Mouse (Mus musculus): ENCODE data around the gene Thop1. TPM values are rescaled to one million over a fixed set of nuclear protein-coding genes. Genes with fewer than 3 reads are reported as not detected.

Thop1 gene
- polyA plus RNA-seq, 1 experiment from 2014 or later, result 58.3 TPM

DNA sequence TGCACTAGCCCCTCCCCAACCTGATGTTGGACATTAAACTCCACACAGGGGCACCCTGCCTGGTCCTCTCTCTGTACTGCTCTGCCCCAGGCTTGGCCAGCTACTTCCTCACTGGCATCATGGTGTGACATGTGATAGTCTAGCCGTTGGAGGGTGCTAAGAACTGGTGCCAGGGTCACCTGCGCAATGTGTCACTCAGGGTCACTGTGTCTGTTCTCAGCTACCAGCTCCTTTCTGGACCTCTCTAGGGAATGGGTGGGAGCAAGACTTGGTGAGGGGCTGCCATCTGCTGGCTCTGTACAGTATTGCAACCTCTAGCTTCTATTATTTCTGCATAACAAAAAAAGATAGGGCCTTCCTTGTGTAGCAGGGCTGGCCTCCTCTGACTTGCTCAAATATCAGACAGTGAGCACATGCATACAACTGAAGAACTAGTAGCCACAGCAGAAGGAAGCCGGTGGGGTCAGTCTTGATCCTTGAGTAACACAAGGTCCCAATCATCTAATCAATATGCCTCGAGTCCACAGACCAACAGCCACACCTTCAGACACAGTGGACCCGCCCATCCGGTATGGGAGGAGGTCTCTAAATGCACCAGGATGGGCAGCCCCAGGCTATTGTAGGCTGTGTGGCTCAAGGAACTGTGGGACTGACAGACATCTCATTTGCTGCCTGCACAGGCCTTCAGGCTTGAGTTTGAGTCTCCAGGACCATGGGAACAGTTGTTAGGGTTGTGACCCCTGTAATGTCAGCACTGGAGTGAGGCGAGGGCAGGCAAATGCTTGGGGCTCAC lies 12.5 kb downstream of the Thop1 start:
- Histone ChIP-seq H3K4me2 (replicated peaks) (no peak overlapping the region), H3K4me3 (no peak overlapping the region), H3K27ac (replicated peaks) (no peak overlapping the region), H3K36me3 (peaks cover 57% of the 10 kb centered on the region), H3K4me1 (no peaks in the 10 kb centered on the region), H3K27me3 (no peaks in the 10 kb centered on the region), H3K9me3 (no peaks in the 10 kb centered on the region), H3K9ac (replicated peaks) (no peak overlapping the region)
- peak; percentile 59 for ATAC-seq (ENCODE audit: low FRiP score, low read depth)
- WGBS, result 80% methylated on average over 7 of the region's 7 CpGs

DNA sequence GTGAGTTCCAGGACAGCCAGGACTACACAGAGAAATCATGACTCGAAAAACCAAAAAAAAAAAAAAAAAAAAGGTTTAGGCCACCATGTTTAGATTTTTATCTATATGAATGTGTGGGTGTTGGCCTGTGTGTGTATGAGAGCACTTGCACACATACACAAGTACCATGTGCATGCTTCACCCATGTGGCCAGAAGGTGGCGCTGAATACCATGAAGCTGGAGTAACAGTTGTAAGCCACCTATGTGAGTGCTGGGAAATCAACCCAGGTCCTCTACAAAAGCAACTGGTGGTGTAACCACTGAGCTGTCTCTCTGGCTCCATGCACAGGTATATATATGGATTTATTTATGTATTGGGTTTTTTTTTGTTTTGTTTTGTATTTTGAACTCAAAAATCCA lies 17.2 kb downstream of the Thop1 start:
- no peak overlapping the region for H3K4me2 ChIP-seq (replicated peaks)
- peaks cover 11% of the 10 kb centered on the region for H3K4me1 ChIP-seq
- no peak overlapping the region for H3K27ac ChIP-seq (replicated peaks)
- no peak for ATAC-seq (ENCODE audit: low FRiP score, low read depth)
- no peaks in the 10 kb centered on the region for H3K27me3 ChIP-seq
- WGBS, result 54% methylated on average over 2 of the region's 2 CpGs
- no peak overlapping the region for H3K4me3 ChIP-seq
- peaks cover 11% of the 10 kb centered on the region for H3K36me3 ChIP-seq
- no peak overlapping the region for H3K9ac ChIP-seq (replicated peaks)
- H3K9me3 ChIP-seq, result no peaks in the 10 kb centered on the region

DNA sequence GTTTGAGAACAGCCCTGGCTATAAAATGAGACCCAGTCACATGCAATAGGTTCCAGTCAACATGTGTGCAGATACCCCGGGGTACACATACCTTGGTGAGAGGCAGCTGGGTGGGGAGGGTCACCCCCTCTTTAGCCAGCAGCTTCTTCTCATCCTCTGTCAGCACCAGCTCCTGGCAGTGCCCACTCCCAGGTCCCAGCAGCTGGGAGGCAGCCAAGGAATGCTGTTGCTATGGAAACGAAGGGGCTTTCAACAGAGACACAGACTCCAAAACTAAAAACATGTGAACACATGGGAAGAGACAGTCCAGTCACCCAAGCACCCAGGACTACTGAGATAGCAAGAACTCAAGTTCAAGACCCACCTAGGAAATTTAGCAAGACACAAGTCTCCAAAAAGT lies 19.4 kb downstream of the Thop1 start:
- 58% methylated on average over 2 of the region's 2 CpGs for WGBS
- ATAC-seq (ENCODE audit: low FRiP score, low read depth), result no peak
- no peaks in the 10 kb centered on the region for H3K9me3 ChIP-seq
- H3K27ac ChIP-seq (replicated peaks), result no peak overlapping the region
- H3K27me3 ChIP-seq, result no peaks in the 10 kb centered on the region
- H3K9ac ChIP-seq (replicated peaks), result no peak overlapping the region
- H3K4me2 ChIP-seq (replicated peaks), result no peak overlapping the region
- no peaks in the 10 kb centered on the region for H3K36me3 ChIP-seq
- no peak overlapping the region for H3K4me3 ChIP-seq
- peaks cover 11% of the 10 kb centered on the region for H3K4me1 ChIP-seq

DNA sequence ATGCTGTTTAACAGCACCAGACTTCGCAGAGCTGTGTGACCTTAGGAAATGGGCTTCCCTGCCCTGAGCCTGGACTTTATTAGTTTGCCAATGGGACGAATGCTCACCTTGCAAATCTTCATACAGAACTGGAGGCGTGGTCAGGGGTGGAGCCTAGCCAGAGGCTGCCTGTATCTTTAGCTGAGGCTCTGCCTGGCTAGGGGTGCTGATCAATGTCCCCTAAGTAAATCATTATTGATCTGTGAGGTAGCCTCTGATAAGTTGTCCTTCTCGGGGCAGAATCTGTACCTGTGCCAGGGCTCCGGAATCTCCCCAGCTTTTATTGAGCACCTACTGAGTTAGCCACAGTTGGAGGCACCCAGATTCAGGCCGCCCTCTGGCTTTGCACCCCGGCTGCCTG lies 20.8 kb downstream of the Thop1 start:
- H3K36me3 ChIP-seq, result no peaks in the 10 kb centered on the region
- H3K9me3 ChIP-seq, result no peaks in the 10 kb centered on the region
- H3K4me1 ChIP-seq, result peaks cover 11% of the 10 kb centered on the region
- 79% methylated on average over 7 of the region's 7 CpGs for WGBS
- H3K27me3 ChIP-seq, result no peaks in the 10 kb centered on the region
- no peak for ATAC-seq (ENCODE audit: low FRiP score, low read depth)
- H3K4me3 ChIP-seq, result no peak overlapping the region
- H3K9ac ChIP-seq (replicated peaks), result no peak overlapping the region
- no peak overlapping the region for H3K27ac ChIP-seq (replicated peaks)
- no peak overlapping the region for H3K4me2 ChIP-seq (replicated peaks)

DNA sequence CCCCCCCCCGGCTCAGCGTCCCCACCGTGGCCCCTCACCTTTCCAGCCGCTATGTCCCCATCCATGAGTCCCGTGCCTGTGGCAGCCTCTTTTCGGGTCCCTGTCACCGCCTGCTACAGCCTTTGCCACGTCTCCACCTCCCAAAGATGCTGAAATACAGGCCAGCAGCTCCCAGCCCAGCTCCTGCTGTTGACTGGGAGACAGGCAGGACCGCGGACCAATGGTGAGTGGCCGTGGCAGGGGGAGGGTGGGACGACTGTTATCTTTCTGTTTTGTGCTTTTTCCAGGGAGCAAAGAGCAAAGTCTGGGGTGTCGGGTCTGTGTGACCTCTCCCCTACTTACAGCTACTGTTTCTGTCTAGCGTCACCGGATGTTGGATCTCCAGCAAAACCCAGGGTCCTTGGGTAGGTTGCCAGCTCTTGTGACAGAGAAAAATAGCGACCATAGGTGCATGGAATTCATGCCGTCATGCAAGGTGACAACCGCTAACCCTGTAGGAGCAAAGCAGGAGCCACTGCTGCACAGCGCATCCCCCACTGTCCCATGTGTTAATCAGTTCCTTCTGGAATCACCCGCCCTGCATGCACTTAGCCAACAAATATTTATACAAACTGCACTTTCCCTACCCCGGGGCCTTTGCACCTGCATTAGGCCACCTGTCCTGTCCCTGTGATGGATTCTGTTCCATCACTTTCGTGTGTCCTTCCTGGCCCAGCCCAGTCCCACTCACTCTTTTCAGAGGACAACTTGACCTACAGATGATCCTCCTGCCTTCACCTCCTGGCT lies 22.8 kb downstream of the Thop1 start:
- 62% methylated on average over 22 of the region's 22 CpGs for WGBS
- Histone ChIP-seq H3K9ac (replicated peaks) (no peak overlapping the region), H3K36me3 (no peaks in the 10 kb centered on the region), H3K27ac (replicated peaks) (no peak overlapping the region), H3K4me1 (peaks cover 11% of the 10 kb centered on the region), H3K4me2 (replicated peaks) (no peak overlapping the region), H3K27me3 (no peaks in the 10 kb centered on the region), H3K9me3 (no peaks in the 10 kb centered on the region), H3K4me3 (no peak overlapping the region)
- no peak for ATAC-seq (ENCODE audit: low FRiP score, low read depth)

DNA sequence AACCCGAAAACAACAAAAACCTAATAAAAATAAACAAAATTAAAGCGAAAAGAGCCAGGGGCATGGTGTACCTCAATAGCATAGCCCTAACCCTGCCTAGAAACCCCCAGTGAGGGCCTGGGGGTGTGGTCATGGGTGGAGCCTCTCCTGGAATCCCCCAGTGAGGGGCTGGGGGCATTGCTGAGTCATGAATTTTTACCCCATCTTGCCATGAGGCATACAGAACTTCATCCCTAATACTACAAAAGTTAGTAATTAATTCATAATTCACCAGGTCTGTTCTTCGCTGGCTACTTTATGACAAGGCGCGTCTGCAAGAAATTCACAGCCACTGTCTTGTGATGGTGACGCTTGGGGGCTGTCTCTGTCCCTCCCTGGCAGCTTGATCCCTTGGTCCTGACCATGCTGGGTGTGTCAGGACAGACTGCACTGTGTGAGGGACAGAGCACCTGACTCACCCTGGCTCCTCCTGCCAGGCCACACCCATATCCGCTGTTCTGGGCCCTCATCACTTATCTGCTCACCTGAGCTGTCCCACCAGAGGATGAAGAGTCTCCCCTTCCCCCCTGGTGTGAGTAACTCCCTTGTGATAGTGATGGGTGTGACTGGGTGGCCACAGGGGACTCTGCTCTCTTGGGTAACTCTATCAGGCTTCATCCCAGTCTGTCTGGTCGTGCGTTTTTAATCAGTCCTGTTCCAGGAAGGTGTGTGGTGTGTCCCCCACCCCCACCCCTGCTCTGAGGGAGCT lies 25.3 kb downstream of the Thop1 start:
- ATAC-seq (ENCODE audit: low FRiP score, low read depth), result no peak
- H3K4me1 ChIP-seq, result 0 out of 2 replicates have a peak, but pooled peaks cover 3% of the 10 kb centered on the region
- H3K9ac ChIP-seq (replicated peaks), result no peak overlapping the region
- H3K27me3 ChIP-seq, result no peaks in the 10 kb centered on the region
- H3K9me3 ChIP-seq, result no peaks in the 10 kb centered on the region
- no peaks in the 10 kb centered on the region for H3K36me3 ChIP-seq
- H3K4me2 ChIP-seq (replicated peaks), result no peak overlapping the region
- no peak overlapping the region for H3K4me3 ChIP-seq
- no peak overlapping the region for H3K27ac ChIP-seq (replicated peaks)
- WGBS, result 67% methylated on average over 9 of the region's 9 CpGs

DNA sequence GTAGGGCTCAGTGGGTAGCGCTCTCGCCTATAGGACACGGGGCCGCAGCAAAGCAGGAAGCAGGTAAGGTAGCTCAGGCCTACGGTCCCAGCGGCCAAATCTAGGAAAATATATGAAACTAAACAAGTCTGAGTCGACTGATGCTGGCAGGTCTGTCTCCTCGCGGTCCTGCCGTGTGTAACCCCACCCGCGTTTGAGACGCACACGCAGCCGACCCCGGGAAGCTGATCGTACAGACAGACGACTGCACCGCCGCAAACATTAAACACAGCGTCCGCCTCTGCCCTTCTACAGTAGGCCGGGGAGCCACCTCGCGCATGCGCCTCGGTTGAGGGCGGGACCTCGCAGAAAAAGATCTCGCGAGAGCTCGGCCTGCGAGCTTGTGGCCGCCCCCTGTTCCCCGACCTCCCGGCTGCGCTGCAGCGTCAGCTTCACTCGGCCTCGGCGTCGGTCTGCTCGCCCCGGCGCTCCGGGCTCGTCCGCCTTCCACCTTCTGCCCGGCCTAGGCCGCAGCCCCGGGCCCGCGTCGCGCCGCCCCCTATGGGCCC lies 35.8 kb downstream of the Thop1 start, which contains the start of gene Map2k2:
Gene Map2k2, plus strand, starts transcription at position 351 of the 548 bp plus-strand sequence.
- H3K4me1 ChIP-seq, result peaks cover 23% of the 10 kb centered on the region
- peak; percentile 93 for ATAC-seq (ENCODE audit: low FRiP score, low read depth)
- WGBS, result under 1% methylated on average over 56 of the region's 56 CpGs

DNA sequence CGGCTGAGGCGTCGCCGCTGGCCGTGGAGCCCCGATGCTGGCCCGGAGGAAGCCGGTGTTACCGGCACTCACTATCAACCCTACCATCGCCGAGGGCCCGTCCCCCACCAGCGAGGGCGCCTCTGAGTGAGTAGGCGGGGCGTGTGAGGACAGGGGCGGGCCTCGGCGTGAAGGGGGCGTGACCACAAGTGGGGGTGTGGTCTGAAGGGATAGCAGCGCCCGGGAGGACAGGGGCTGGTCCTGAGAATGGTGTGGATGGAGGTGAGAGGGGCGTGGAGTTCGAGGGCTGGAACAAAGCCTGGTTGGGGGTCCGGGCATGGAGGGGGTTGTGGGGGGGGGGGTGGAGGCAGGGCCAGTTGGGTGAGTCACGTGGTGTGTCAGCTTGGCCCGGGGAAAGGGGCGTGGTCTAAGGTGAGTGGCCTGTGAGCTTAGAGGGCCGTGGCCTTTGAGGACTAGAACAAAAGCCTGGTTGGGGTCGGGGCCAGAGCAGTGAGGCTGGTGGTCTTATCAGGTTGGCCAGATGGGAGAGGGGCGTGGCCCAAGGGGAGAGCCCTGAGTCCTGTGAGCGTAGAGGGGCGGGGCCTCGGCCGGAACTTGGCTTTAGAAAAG lies 36.4 kb downstream of the Thop1 start:
- Histone ChIP-seq H3K9ac (replicated peaks) (peak overlapping the region; percentile 91), H3K36me3 (peaks cover 34% of the 10 kb centered on the region), H3K9me3 (no peaks in the 10 kb centered on the region), H3K4me2 (replicated peaks) (peak overlapping the region; percentile 64), H3K27ac (replicated peaks) (peak overlapping the region; percentile 98), H3K4me1 (peaks cover 23% of the 10 kb centered on the region), H3K27me3 (no peaks in the 10 kb centered on the region), H3K4me3 (peak overlapping the region; percentile 71)
- ATAC-seq (ENCODE audit: low FRiP score, low read depth), result peak; percentile 86
- under 1% methylated on average over 34 of the region's 35 CpGs for WGBS

More for the DNA sequence above, 35.8 kb downstream of the Thop1 start, which contains the start of gene Map2k2:
- Histone ChIP-seq H3K36me3 (peaks cover 28% of the 10 kb centered on the region), H3K27me3 (no peaks in the 10 kb centered on the region), H3K27ac (replicated peaks) (peak within 1 kb of the TSS; percentile 98), H3K9ac (replicated peaks) (peak within 1 kb of the TSS; percentile 91), H3K9me3 (no peaks in the 10 kb centered on the region), H3K4me3 (peak within 1 kb of the TSS; percentile 71), H3K4me2 (replicated peaks) (peak within 1 kb of the TSS; percentile 64)

DNA sequence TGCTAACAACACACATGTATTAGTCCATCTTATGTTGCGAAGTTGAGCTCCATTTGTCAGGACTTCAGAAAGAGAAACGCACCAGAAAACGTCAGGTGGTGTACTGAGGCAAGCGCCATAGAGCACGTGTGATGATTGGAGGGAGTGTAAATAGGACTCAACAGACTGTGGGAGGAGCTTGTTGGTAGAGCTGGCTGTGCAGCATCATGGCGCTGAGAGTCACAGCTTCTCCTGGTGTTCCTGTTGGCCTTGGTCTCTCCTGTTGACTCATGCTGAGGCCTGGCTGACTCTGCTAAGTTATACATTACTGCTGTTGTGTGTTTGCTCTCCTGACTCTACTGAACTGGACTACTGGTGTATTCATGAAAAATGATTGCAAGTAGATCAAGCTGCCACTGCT lies 43.1 kb downstream of the Thop1 start:
- peaks cover 95% of the 10 kb centered on the region for H3K36me3 ChIP-seq
- H3K27ac ChIP-seq (replicated peaks), result no peak overlapping the region
- no peaks in the 10 kb centered on the region for H3K4me1 ChIP-seq
- ATAC-seq (ENCODE audit: low FRiP score, low read depth), result no peak
- no peaks in the 10 kb centered on the region for H3K27me3 ChIP-seq
- WGBS, result 96% methylated on average over 6 of the region's 6 CpGs
- H3K4me2 ChIP-seq (replicated peaks), result no peak overlapping the region
- no peak overlapping the region for H3K9ac ChIP-seq (replicated peaks)
- H3K4me3 ChIP-seq, result no peak overlapping the region
- no peaks in the 10 kb centered on the region for H3K9me3 ChIP-seq

DNA sequence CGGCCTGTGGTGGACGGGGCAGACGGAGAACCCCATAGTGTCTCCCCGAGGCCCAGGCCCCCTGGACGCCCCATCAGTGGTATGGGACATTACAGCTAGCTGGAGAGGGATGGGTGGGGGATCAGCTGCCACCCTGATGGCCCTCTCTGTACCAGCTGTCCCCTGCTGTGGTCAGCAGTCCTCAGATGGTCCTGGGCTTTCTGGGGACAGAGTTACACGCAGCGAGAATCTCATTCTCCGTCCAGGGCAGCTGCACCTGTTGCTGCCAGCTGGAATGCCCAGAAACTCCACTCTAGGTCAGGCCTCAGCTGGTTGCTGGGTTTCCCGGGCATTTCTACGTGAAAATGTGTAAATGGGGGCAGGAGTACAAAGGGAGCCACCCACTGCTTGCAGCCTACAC lies 49.8 kb downstream of the Thop1 start:
- no peak overlapping the region for H3K4me3 ChIP-seq
- peaks cover 96% of the 10 kb centered on the region for H3K36me3 ChIP-seq
- H3K9me3 ChIP-seq, result no peaks in the 10 kb centered on the region
- WGBS, result 94% methylated on average over 10 of the region's 10 CpGs
- no peak overlapping the region for H3K9ac ChIP-seq (replicated peaks)
- H3K27me3 ChIP-seq, result no peaks in the 10 kb centered on the region
- H3K4me2 ChIP-seq (replicated peaks), result no peak overlapping the region
- H3K27ac ChIP-seq (replicated peaks), result no peak overlapping the region
- ATAC-seq (ENCODE audit: low FRiP score, low read depth), result no peak
- no peaks in the 10 kb centered on the region for H3K4me1 ChIP-seq

DNA sequence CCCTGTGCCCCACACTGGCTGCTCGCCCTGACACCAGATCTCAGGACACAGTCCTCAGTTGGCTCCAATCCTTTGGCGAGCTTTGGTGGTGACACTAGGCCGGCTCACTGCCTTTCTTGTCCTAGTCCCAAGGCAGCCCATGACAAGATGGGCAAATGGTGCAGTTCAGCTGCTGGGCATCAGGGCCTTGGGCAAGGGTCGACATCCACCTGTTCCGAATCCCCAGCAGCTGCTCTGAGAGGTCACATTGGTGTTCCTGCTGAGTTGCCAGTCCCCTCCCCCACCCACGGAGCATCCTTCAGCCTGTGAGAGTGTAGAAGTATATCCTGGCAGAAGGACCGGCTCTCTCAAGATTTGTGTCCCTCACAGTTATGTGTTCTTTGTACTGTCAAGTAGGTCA lies 50.8 kb downstream of the Thop1 start:
- 89% methylated on average over 7 of the region's 7 CpGs for WGBS
- Histone ChIP-seq H3K4me2 (replicated peaks) (no peak overlapping the region), H3K36me3 (peaks cover 86% of the 10 kb centered on the region), H3K4me1 (no peaks in the 10 kb centered on the region), H3K27me3 (no peaks in the 10 kb centered on the region), H3K9ac (replicated peaks) (no peak overlapping the region), H3K9me3 (no peaks in the 10 kb centered on the region), H3K4me3 (no peak overlapping the region), H3K27ac (replicated peaks) (no peak overlapping the region)
- ATAC-seq (ENCODE audit: low FRiP score, low read depth), result no peak
